Mouse (Mus musculus): Measurements from ENCODE around the gene Krtap1-4. TPM values are rescaled to one million over a fixed set of nuclear protein-coding genes. Genes with fewer than 3 reads are reported as not detected.

Gene Krtap1-4
- total and polyA plus RNA-seq, 2 experiments from 2014 or later, result not detected

- Histone ChIP-seq H3K4me3 (ENCODE audit: low read depth, low read length) (no peak overlapping the region), H3K36me3 (replicated peaks; ENCODE audit: control insufficient read depth, insufficient read depth, low read length) (no peaks in the 10 kb centered on the region), H3K4me2 (ENCODE audit: low read depth, low read length) (no peak overlapping the region), H3K9ac (replicated peaks; ENCODE audit: low read depth, low read length) (no peak overlapping the region), H3K27me3 (ENCODE audit: control insufficient read depth, insufficient read depth, low read length) (no peaks in the 10 kb centered on the region), H3K27ac (ENCODE audit: low read depth) (no peak overlapping the region), H3K9me3 (replicated peaks; ENCODE audit: control insufficient read depth, low read length) (no peaks in the 10 kb centered on the region), H3K4me1 (ENCODE audit: control insufficient read depth, insufficient read depth) (no peaks in the 10 kb centered on the region)
- TF ChIP-seq CTCF (IDR thresholded peaks at IDR 0.05; ENCODE audit: low read depth), result no peak
- TF ChIP-seq EP300 (IDR thresholded peaks at IDR 0.05; ENCODE audit: low read depth), result no peak
- WGBS, result 83% methylated on average over 5 of the region's 5 CpGs
- DNase-seq (ENCODE audit: low spot score) (no peak), ATAC-seq (ENCODE audit: insufficient read depth, low read depth) (no peak)
Measured at GRCm38 (mm10) chr11:99581051-99581450, 2.4 kb downstream of the Krtap1-4 start.

DNA sequence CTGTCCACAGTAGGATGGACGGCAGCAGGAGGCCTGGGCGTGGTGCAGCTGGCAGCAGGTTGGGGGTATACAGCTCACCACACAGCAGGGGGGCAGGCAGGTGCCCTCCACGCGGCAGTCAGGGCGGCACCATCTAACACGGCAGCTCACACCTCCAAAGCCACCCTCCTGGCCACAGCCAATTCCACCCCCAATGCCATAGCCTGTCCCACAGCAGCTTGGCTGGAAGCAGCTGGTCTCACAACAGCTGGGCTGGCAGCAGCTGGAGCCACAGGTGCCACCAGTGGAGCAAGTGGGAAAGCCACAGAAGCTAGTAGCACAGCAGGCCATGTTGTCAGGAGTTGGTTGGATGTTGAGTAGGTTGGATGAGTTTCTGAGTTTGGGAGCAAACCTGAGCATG lies 2.8 kb downstream of the Krtap1-4 start, which contains the start of gene Krtap1-5:
Krtap1-5 (minus strand) TSS at position 381 of the 400 bp plus-strand sequence.
- TF ChIP-seq EP300 (IDR thresholded peaks at IDR 0.05; ENCODE audit: low read depth) (no peak), CTCF (IDR thresholded peaks at IDR 0.05; ENCODE audit: low read depth) (no peak)
- no peaks in the 10 kb centered on the region for H3K9me3 ChIP-seq (replicated peaks; ENCODE audit: control insufficient read depth, low read length)
- 74% methylated on average over 5 of the region's 6 CpGs for WGBS
- H3K4me2 ChIP-seq (ENCODE audit: low read depth, low read length), result no peak within 1 kb of the TSS
- H3K4me3 ChIP-seq (ENCODE audit: low read depth, low read length), result no peak within 1 kb of the TSS
- ATAC-seq (ENCODE audit: insufficient read depth, low read depth), result no peak
- H3K9ac ChIP-seq (replicated peaks; ENCODE audit: low read depth, low read length), result no peak within 1 kb of the TSS
- H3K27ac ChIP-seq (ENCODE audit: low read depth), result no peak within 1 kb of the TSS
- H3K27me3 ChIP-seq (ENCODE audit: control insufficient read depth, insufficient read depth, low read length), result no peaks in the 10 kb centered on the region
- DNase-seq (ENCODE audit: low spot score), result no peak
- H3K4me1 ChIP-seq (ENCODE audit: control insufficient read depth, insufficient read depth), result no peaks in the 10 kb centered on the region
- no peaks in the 10 kb centered on the region for H3K36me3 ChIP-seq (replicated peaks; ENCODE audit: control insufficient read depth, insufficient read depth, low read length)

DNA sequence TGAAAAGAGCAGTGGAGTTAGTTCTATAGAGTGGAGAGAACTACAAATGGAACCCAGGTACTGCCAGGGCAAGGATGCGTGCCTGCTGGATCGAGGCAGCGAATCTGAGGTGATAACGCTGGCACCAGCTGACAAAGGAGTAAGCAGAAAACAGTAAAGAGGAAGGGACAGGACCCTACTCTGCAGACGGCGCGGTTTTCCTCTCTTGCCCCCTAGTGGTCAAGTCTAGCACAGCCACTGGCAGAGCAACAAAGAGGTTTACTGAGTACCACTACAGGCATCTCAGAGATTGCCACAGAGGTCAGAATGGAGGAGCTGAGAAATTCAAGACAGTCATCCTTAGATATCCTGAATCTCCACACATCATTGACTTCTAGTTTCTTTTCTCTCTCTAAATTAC lies 9.3 kb downstream of the Krtap1-4 start:
- TF ChIP-seq EP300 (IDR thresholded peaks at IDR 0.05; ENCODE audit: low read depth) (no peak), CTCF (IDR thresholded peaks at IDR 0.05; ENCODE audit: low read depth) (peak; percentile 86)
- Histone ChIP-seq H3K9ac (replicated peaks; ENCODE audit: low read depth, low read length) (no peak overlapping the region), H3K9me3 (replicated peaks; ENCODE audit: control insufficient read depth, low read length) (no peaks in the 10 kb centered on the region), H3K4me1 (ENCODE audit: control insufficient read depth, insufficient read depth) (no peaks in the 10 kb centered on the region), H3K4me3 (ENCODE audit: low read depth, low read length) (no peak overlapping the region), H3K4me2 (ENCODE audit: low read depth, low read length) (peak overlapping the region; percentile 39), H3K36me3 (replicated peaks; ENCODE audit: control insufficient read depth, insufficient read depth, low read length) (no peaks in the 10 kb centered on the region), H3K27me3 (ENCODE audit: control insufficient read depth, insufficient read depth, low read length) (no peaks in the 10 kb centered on the region), H3K27ac (ENCODE audit: low read depth) (no peak overlapping the region)
- DNase-seq (ENCODE audit: low spot score) (peak; percentile 39), ATAC-seq (ENCODE audit: insufficient read depth, low read depth) (no peak)
- WGBS, result 2% methylated on average over 7 of the region's 7 CpGs

GRCm38 (mm10) chr11:99573164-99573563 lies 10.3 kb downstream of the Krtap1-4 start:
- ATAC-seq (ENCODE audit: insufficient read depth, low read depth), result no peak
- no peaks in the 10 kb centered on the region for H3K27me3 ChIP-seq (ENCODE audit: control insufficient read depth, insufficient read depth, low read length)
- TF ChIP-seq CTCF (IDR thresholded peaks at IDR 0.05; ENCODE audit: low read depth) (no peak), EP300 (IDR thresholded peaks at IDR 0.05; ENCODE audit: low read depth) (no peak)
- no peaks in the 10 kb centered on the region for H3K4me1 ChIP-seq (ENCODE audit: control insufficient read depth, insufficient read depth)
- no peak overlapping the region for H3K4me3 ChIP-seq (ENCODE audit: low read depth, low read length)
- no peak for DNase-seq (ENCODE audit: low spot score)
- no peaks in the 10 kb centered on the region for H3K9me3 ChIP-seq (replicated peaks; ENCODE audit: control insufficient read depth, low read length)
- no peak overlapping the region for H3K27ac ChIP-seq (ENCODE audit: low read depth)
- H3K36me3 ChIP-seq (replicated peaks; ENCODE audit: control insufficient read depth, insufficient read depth, low read length), result no peaks in the 10 kb centered on the region
- no peak overlapping the region for H3K4me2 ChIP-seq (ENCODE audit: low read depth, low read length)
- 55% methylated on average over 4 of the region's 4 CpGs for WGBS
- H3K9ac ChIP-seq (replicated peaks; ENCODE audit: low read depth, low read length), result no peak overlapping the region

- TF ChIP-seq EP300 (IDR thresholded peaks at IDR 0.05; ENCODE audit: low read depth), result no peak
- TF ChIP-seq CTCF (IDR thresholded peaks at IDR 0.05; ENCODE audit: low read depth), result no peak
- 85% methylated on average over 7 of the region's 7 CpGs for WGBS
- H3K9ac ChIP-seq (replicated peaks; ENCODE audit: low read depth, low read length), result no peak within 1 kb of the TSS
Measured at GRCm38 (mm10) chr11:99566530-99566929, 16.9 kb downstream of the Krtap1-4 start, which contains the start of gene Krtap3-1. Gene Krtap3-1, minus strand, starts transcription at chr11:99566630.

DNA sequence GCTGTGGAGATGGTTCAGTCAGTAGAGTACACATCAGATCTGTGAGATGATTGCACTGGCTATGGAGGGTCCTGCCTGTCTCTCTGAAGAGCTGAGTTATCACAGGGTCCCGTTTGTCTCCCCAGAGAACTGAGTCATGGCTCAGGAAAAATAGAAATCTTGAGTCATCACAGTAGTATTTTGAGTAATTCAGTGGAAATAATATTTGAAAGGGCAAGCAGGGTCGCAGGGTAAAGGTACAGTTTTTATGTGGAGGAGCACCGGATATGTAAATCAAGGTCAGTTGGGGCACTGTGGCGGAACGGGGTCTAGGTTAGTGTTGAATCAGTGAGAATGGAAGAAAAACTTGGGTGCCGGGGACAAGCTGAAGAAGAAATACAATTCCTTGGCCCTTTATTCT lies 20.9 kb downstream of the Krtap1-4 start:
- Histone ChIP-seq H3K27ac (ENCODE audit: low read depth) (no peak overlapping the region), H3K9ac (replicated peaks; ENCODE audit: low read depth, low read length) (no peak overlapping the region), H3K4me3 (ENCODE audit: low read depth, low read length) (no peak overlapping the region), H3K4me1 (ENCODE audit: control insufficient read depth, insufficient read depth) (no peaks in the 10 kb centered on the region), H3K27me3 (ENCODE audit: control insufficient read depth, insufficient read depth, low read length) (no peaks in the 10 kb centered on the region), H3K9me3 (replicated peaks; ENCODE audit: control insufficient read depth, low read length) (no peaks in the 10 kb centered on the region), H3K4me2 (ENCODE audit: low read depth, low read length) (no peak overlapping the region), H3K36me3 (replicated peaks; ENCODE audit: control insufficient read depth, insufficient read depth, low read length) (no peaks in the 10 kb centered on the region)
- ATAC-seq (ENCODE audit: insufficient read depth, low read depth) (no peak), DNase-seq (ENCODE audit: low spot score) (no peak)
- WGBS, result 73% methylated on average over 6 of the region's 6 CpGs
- no peak for TF ChIP-seq EP300 (IDR thresholded peaks at IDR 0.05; ENCODE audit: low read depth)
- TF ChIP-seq CTCF (IDR thresholded peaks at IDR 0.05; ENCODE audit: low read depth), result no peak

More at GRCm38 (mm10) chr11:99566530-99566929, 16.9 kb downstream of the Krtap1-4 start, which contains the start of gene Krtap3-1:
- no peaks in the 10 kb centered on the region for H3K36me3 ChIP-seq (replicated peaks; ENCODE audit: control insufficient read depth, insufficient read depth, low read length)
- H3K27me3 ChIP-seq (ENCODE audit: control insufficient read depth, insufficient read depth, low read length), result no peaks in the 10 kb centered on the region
- no peak within 1 kb of the TSS for H3K27ac ChIP-seq (ENCODE audit: low read depth)
- H3K4me2 ChIP-seq (ENCODE audit: low read depth, low read length), result no peak within 1 kb of the TSS
- no peaks in the 10 kb centered on the region for H3K4me1 ChIP-seq (ENCODE audit: control insufficient read depth, insufficient read depth)
- no peak within 1 kb of the TSS for H3K4me3 ChIP-seq (ENCODE audit: low read depth, low read length)
- no peaks in the 10 kb centered on the region for H3K9me3 ChIP-seq (replicated peaks; ENCODE audit: control insufficient read depth, low read length)
- no peak for DNase-seq (ENCODE audit: low spot score)
- no peak for ATAC-seq (ENCODE audit: insufficient read depth, low read depth)

Data from heart, postnatal 0 days (tissue).